Comparison of ENCODE assay signal across 8 mouse cellular contexts in the genomic region with DNA sequence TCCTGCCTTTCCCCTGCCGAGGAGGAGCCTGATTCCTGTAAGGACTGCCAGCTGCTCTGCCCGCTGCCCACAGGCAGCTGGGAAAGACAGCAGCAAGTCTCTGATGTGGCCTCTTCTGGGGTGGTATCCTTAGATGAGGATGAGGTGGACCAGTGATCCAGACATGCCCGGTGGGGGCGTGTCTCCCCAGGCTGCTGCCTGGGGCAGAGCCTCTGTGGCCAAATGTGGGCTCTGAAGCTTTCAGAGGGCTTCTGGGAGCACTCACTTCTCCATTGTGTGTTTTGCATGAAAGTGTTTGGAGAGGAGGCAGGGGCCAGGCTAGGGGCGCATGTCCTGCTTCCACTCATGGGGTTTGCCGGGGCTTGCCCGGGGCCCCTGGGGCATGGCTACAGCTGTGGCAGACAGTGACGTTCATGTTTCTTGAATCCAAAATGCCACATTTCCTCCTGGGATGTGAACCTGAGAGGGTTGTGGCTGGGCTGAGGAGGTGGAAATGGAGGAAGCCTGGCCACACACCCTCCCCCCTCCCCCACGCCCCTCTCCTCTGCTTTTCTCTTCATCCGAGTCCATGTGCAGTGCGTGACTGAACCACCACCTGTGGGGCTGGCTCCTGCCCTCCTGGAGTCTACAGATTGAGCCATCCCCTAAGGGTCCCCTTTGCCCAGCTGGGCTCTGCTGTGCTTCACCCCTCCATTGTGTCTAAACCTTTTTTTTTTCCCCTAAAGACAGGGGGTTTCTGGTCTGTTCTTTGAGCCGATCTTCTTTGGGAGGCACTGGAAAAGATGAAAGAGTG. TPM values are rescaled to one million over a fixed set of nuclear protein-coding genes. Genes with fewer than 3 reads are reported as not detected.
DNase-seq lines count a peak whose midpoint lies in the region; ATAC-seq and TF ChIP-seq lines count a peak whose summit lies in the region.

No protein-coding gene starts in this region.

- H3K36me3 ChIP-seq in CH12.LX (replicated peaks in 1 of 2; ENCODE audit: control insufficient read depth in 1 of 2, insufficient read depth in 1 of 2, low read length in 1 of 2), result peaks cover 0 to 20% of the 10 kb centered on the region in 2 experiments
- peaks cover 33% of the 10 kb centered on the region for H3K36me3 ChIP-seq in forebrain, embryonic 15.5 days
- H3K36me3 ChIP-seq in liver, embryonic 16.5 days (ENCODE audit: control insufficient read depth, insufficient read depth), result no peaks in the 10 kb centered on the region

- no peak for TF ChIP-seq RAD21 in CH12.LX (IDR thresholded peaks at IDR 0.05; ENCODE audit: low read depth, low read length)

- peaks cover 13 to 58% of the 10 kb centered on the region in 2 experiments for H3K4me1 ChIP-seq in CH12.LX (ENCODE audit: control insufficient read depth in 1 of 2, insufficient read depth in 2 of 2)
- peaks cover 17% of the 10 kb centered on the region for H3K4me1 ChIP-seq in forebrain, embryonic 15.5 days
- peaks cover 54% of the 10 kb centered on the region for H3K4me1 ChIP-seq in liver, embryonic 16.5 days (ENCODE audit: control insufficient read depth, low read depth, low read length)

- DNase-seq in cerebellum, adult 9-11 months, result peak; percentile 45
- no peak for DNase-seq in cerebellum, adult 11-12 months
- peak; percentile 95 for DNase-seq in CH12.LX (ENCODE audit: extremely low read depth)
- no peak for DNase-seq in right cerebral cortex, postnatal 10 days (ENCODE audit: low spot score in 2 of 2)
- no peak for DNase-seq in layer of hippocampus, adult 18-20 months (ENCODE audit: low spot score in 2 of 2)
- DNase-seq in adrenal gland, postnatal 36 days, result no peak

- in situ Hi-C loops in CH12.LX (cut with MboI; ENCODE audit: low pct_ligation_motif_present, low pct_unique_long_range_greater_than_20kb, low sequenced_read_pairs), result no loop called here

- no peaks in the 10 kb centered on the region for H3K27me3 ChIP-seq in CH12.LX (replicated peaks)
- no peaks in the 10 kb centered on the region for H3K27me3 ChIP-seq in forebrain, embryonic 15.5 days
- peaks cover 5% of the 10 kb centered on the region; the same call in 1 of the 2 replicates for H3K27me3 ChIP-seq in liver, embryonic 16.5 days (ENCODE audit: control insufficient read depth, insufficient read depth, low read depth, low read length)

- WGBS in forebrain, embryonic 15.5 days, result 16% methylated on average over 12 of the region's 12 CpGs
- WGBS in liver, embryonic 16.5 days (ENCODE audit: insufficient replicate concordance), result 39% methylated on average over 11 of the region's 12 CpGs

- TF ChIP-seq CTCF in CH12.LX (conservative IDR thresholded peaks at IDR 0.05 in 1 of 2, IDR thresholded peaks at IDR 0.05 in 1 of 2; ENCODE audit: low read depth in 2 of 2, low read length in 2 of 2), result no peak

- H3K27ac ChIP-seq in CH12.LX (ENCODE audit: insufficient read depth, low read depth), result peak overlapping the region; percentile 80
- peak overlapping the region; percentile 45; the same call in 1 of the 2 replicates for H3K27ac ChIP-seq in forebrain, embryonic 15.5 days (replicated peaks)
- peak overlapping the region; percentile 91 for H3K27ac ChIP-seq in liver, embryonic 16.5 days (ENCODE audit: low read length)

- H3K4me3 ChIP-seq in CH12.LX (replicated peaks in 1 of 3; ENCODE audit: low read depth in 2 of 3, low read length in 2 of 3, poor library complexity in 1 of 3), result peak overlapping the region; percentile 39 to 49 (median 45)
- no peak overlapping the region for H3K4me3 ChIP-seq in forebrain, embryonic 15.5 days
- no peak overlapping the region for H3K4me3 ChIP-seq in liver, embryonic 16.5 days (ENCODE audit: low read depth, low read length)

- peak overlapping the region; percentile 83 for H3K4me2 ChIP-seq in CH12.LX (ENCODE audit: insufficient read depth, low read depth, poor library complexity, severe bottlenecking)
- H3K4me2 ChIP-seq in forebrain, embryonic 15.5 days (replicated peaks), result no peak overlapping the region
- peak overlapping the region; percentile 28 for H3K4me2 ChIP-seq in liver, embryonic 16.5 days (ENCODE audit: low read depth, low read length)

- peak; percentile 26; the same call in 1 of the 2 replicates for ATAC-seq in forebrain, embryonic 15.5 days (replicated peaks)
- no peak for ATAC-seq in liver, embryonic 16.5 days (ENCODE audit: low read depth)

- peak overlapping the region; percentile 55 for H3K9ac ChIP-seq in CH12.LX (ENCODE audit: insufficient read depth, low read depth)
- peak overlapping the region; percentile 11; the same call in 1 of the 2 replicates for H3K9ac ChIP-seq in forebrain, embryonic 15.5 days (replicated peaks)
- peak overlapping the region; percentile 41; the same call in 1 of the 2 replicates for H3K9ac ChIP-seq in liver, embryonic 16.5 days (ENCODE audit: low read depth, low read length)

- H3K9me3 ChIP-seq in CH12.LX (replicated peaks; ENCODE audit: low read length), result no peaks in the 10 kb centered on the region
- no peaks in the 10 kb centered on the region for H3K9me3 ChIP-seq in forebrain, embryonic 15.5 days
- no peaks in the 10 kb centered on the region for H3K9me3 ChIP-seq in liver, embryonic 16.5 days (replicated peaks; ENCODE audit: control insufficient read depth, low read length)

- TF ChIP-seq POLR2A in CH12.LX (IDR thresholded peaks at IDR 0.05; ENCODE audit: low read depth, low read length), result peak; percentile 72; the same call in 1 of the 2 replicates

- no peaks in the 10 kb centered on the region for H3K79me2 ChIP-seq in CH12.LX (replicated peaks; ENCODE audit: control insufficient read depth, extremely low read depth, insufficient read depth, poor library complexity, severe bottlenecking)

- TF ChIP-seq EP300 in CH12.LX (IDR thresholded peaks at IDR 0.05; ENCODE audit: low read length), result peak; percentile 94

- dilution Hi-C loops in CH12.LX (cut with MboI; ENCODE audit: extremely low pct_ligation_motif_present, extremely low pct_unique_long_range_greater_than_20kb, low sequenced_read_pairs), result no loop called here

TF ChIP-seq in CH12.LX, 34 proteins besides CTCF, POLR2A, EP300 and RAD21 (continues in another document):
- TF ChIP-seq MAZ (IDR thresholded peaks at IDR 0.05; ENCODE audit: low read depth, low read length) (peak; percentile 96), CHD2 (IDR thresholded peaks at IDR 0.05; ENCODE audit: low read length) (peak; percentile 88), MEF2A (IDR thresholded peaks at IDR 0.05; ENCODE audit: borderline replicate concordance, low read depth, low read length) (peak; percentile 92), E2F4 (IDR thresholded peaks at IDR 0.05; ENCODE audit: insufficient replicate concordance, low read depth, low read length) (no peak), IRF4 (IDR thresholded peaks at IDR 0.05; ENCODE audit: low read depth, low read length) (peak; percentile 98), USF2 (conservative IDR thresholded peaks at IDR 0.05; ENCODE audit: low read depth, low read length) (no peak), BHLHE40 (IDR thresholded peaks at IDR 0.05; ENCODE audit: low read depth, low read length) (peak; percentile 81), SMC3 (IDR thresholded peaks at IDR 0.05; ENCODE audit: low read depth, low read length) (0 out of 2 replicates have a peak, but pooled peaks have one; percentile 10), MAFK (IDR thresholded peaks at IDR 0.05; ENCODE audit: insufficient replicate concordance, low read length) (peak; percentile 57; the same call in 1 of the 2 replicates), USF1 (IDR thresholded peaks at IDR 0.05; ENCODE audit: low read depth, low read length) (no peak; the same call in 1 of the 2 replicates)

RNA-seq across cellular contexts. Expression of a gene that starts 8.9 kb away (rescaled TPM):
- total RNA-seq in CH12.LX (2012; rRNA removed) (1.0 and 1.3 TPM in 2 replicates), CH12.LX (2014; rRNA removed) (0.50 and 0.77 TPM in 2 replicates)
- polyA plus RNA-seq in CH12.LX (2012; ENCODE audit: insufficient read length, low read depth), result 0.67 and 1.4 TPM in 2 replicates
- 51.8 and 54.4 TPM in 2 replicates for polyA plus RNA-seq in forebrain, embryonic 15.5 days (2015; fragmentation: Nextera tagmentation; extraction: Ambion mirVana)
- 1.4 and 2.3 TPM in 2 replicates for polyA plus RNA-seq in liver, embryonic 16.5 days (2015; fragmentation: Nextera tagmentation; extraction: Ambion mirVana)
- total RNA-seq in layer of hippocampus, adult 18-20 months (2021), result 100 to 1,000 TPM; 445 to 503 TPM
- total RNA-seq in adrenal gland, postnatal 36 days (2021), result 10 to 100 TPM; 13.5 to 15.0 TPM

RNA-seq across cellular contexts. Expression of a gene that starts 15.5 kb away (rescaled TPM):
- 157 and 189 TPM in 2 replicates for total RNA-seq in CH12.LX (2012; rRNA removed)
- total RNA-seq in CH12.LX (2014; rRNA removed), result 183 and 189 TPM in 2 replicates
- 117 and 146 TPM in 2 replicates for polyA plus RNA-seq in CH12.LX (2012; ENCODE audit: insufficient read length, low read depth)
- 86.4 and 96.1 TPM in 2 replicates for polyA plus RNA-seq in forebrain, embryonic 15.5 days (2015; fragmentation: Nextera tagmentation; extraction: Ambion mirVana)
- 27.7 and 31.6 TPM in 2 replicates for polyA plus RNA-seq in liver, embryonic 16.5 days (2015; fragmentation: Nextera tagmentation; extraction: Ambion mirVana)
- total RNA-seq in layer of hippocampus, adult 18-20 months (2021), result 10 to 100 TPM; 21.5 to 26.2 TPM
- total RNA-seq in adrenal gland, postnatal 36 days (2021), result 10 to 100 TPM; 37.0 to 56.4 TPM

RNA-seq across cellular contexts. Expression of a gene that starts 15.6 kb away (rescaled TPM):
- total RNA-seq in CH12.LX (2012; rRNA removed), result 4.2 and 4.5 TPM in 2 replicates
- total RNA-seq in CH12.LX (2014; rRNA removed), result 1.2 and 1.4 TPM in 2 replicates
- 3.5 and 4.1 TPM in 2 replicates for polyA plus RNA-seq in CH12.LX (2012; ENCODE audit: insufficient read length, low read depth)
- 19.2 and 19.8 TPM in 2 replicates for polyA plus RNA-seq in forebrain, embryonic 15.5 days (2015; fragmentation: Nextera tagmentation; extraction: Ambion mirVana)
- polyA plus RNA-seq in liver, embryonic 16.5 days (2015; fragmentation: Nextera tagmentation; extraction: Ambion mirVana), result 9.7 and 11.5 TPM in 2 replicates
- total RNA-seq in layer of hippocampus, adult 18-20 months (2021), result 10 to 100 TPM; 73.3 to 75.5 TPM
- total RNA-seq in adrenal gland, postnatal 36 days (2021), result 10 to 100 TPM; 19.3 to 66.2 TPM

RNA-seq across cellular contexts. Expression of a gene that starts 31.0 kb away (rescaled TPM):
- not detected in 2 replicates for total RNA-seq in CH12.LX (2012; rRNA removed)
- total RNA-seq in CH12.LX (2014; rRNA removed), result not detected in 2 replicates
- polyA plus RNA-seq in CH12.LX (2012; ENCODE audit: insufficient read length, low read depth), result not detected in 2 replicates
- 3.5 and 3.7 TPM in 2 replicates for polyA plus RNA-seq in forebrain, embryonic 15.5 days (2015; fragmentation: Nextera tagmentation; extraction: Ambion mirVana)
- 0.32 and 0.39 TPM in 2 replicates for polyA plus RNA-seq in liver, embryonic 16.5 days (2015; fragmentation: Nextera tagmentation; extraction: Ambion mirVana)
- total RNA-seq in layer of hippocampus, adult 18-20 months (2021), result 10 to 100 TPM; 87.9 to 90.5 TPM
- 10 to 100 TPM; 10.4 to 10.6 TPM for total RNA-seq in adrenal gland, postnatal 36 days (2021)

RNA-seq across cellular contexts. Expression of a gene that starts 32.4 kb away (rescaled TPM):
- total RNA-seq in CH12.LX (2012; rRNA removed) (0.08 TPM in 2 replicates), CH12.LX (2014; rRNA removed) (0.19 TPM in 2 replicates)
- polyA plus RNA-seq in CH12.LX (2012; ENCODE audit: insufficient read length, low read depth), result 0.71 and 1.0 TPM in 2 replicates
- polyA plus RNA-seq in forebrain, embryonic 15.5 days (2015; fragmentation: Nextera tagmentation; extraction: Ambion mirVana), result 0.80 and 0.91 TPM in 2 replicates
- 5.1 and 6.1 TPM in 2 replicates for polyA plus RNA-seq in liver, embryonic 16.5 days (2015; fragmentation: Nextera tagmentation; extraction: Ambion mirVana)
- 10 to 100 TPM; 12.6 to 13.4 TPM for total RNA-seq in layer of hippocampus, adult 18-20 months (2021)
- 1 to 10 TPM; 1.3 to 1.5 TPM for total RNA-seq in adrenal gland, postnatal 36 days (2021)

Comparison
In these comparisons a context has a peak if more than half of its experiments do, and no peak if none do; other contexts are left out.
1. DNase-seq: peak in cerebellum, adult 9-11 months (single experiment) and CH12.LX (single experiment); none in cerebellum, adult 11-12 months (single experiment), right cerebral cortex, postnatal 10 days (0 of 2), layer of hippocampus, adult 18-20 months (0 of 2) and adrenal gland, postnatal 36 days (0 of 2).
2. H3K4me3 ChIP-seq: peak in CH12.LX (3 of 3); none in forebrain, embryonic 15.5 days (single experiment) and liver, embryonic 16.5 days (single experiment).
3. RNA of a gene that starts 8.9 kb away (total RNA-seq): 445 to 503 TPM in layer of hippocampus, adult 18-20 months; 13.5 to 15.0 TPM in adrenal gland, postnatal 36 days and 0.50 to 1.3 TPM in CH12.LX; every median in the first group is over 10 times any median in the second.
4. Peak in every context shown above with its lines, with median percentiles within 50 percentile points of each other: H3K27ac ChIP-seq and H3K9ac ChIP-seq.